Mouse (Mus musculus): Measurements from ENCODE around the gene Slc25a4. TPM values are rescaled to one million over a fixed set of nuclear protein-coding genes. Genes with fewer than 3 reads are reported as not detected.
A peak's percentile ranks its signal among the peaks of the same experiment; 100 is the strongest.

Slc25a4 gene
- polyA plus RNA-seq, 1 experiment from 2014 or later = 486 TPM

DNA sequence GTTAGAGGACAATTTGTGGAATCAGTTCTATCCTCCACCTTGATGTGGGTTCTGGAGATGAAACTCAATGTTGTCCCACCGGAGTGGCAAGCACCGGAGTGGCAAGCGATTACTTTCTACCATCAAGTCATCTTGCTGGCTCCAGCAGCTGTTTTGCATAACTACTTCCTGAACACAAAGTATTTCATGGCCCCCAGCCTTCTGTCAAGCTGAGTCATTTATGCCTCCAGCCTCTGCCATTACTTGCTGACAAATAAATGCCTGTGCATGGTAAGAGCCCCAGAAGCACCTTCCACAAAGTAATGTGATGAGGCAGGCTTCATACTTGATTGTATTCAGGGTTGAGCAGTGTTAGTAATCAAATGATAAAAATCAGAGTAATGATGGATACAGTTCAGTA, 14.2 kb downstream of the Slc25a4 start:
- ATAC-seq (ENCODE audit: low FRiP score) = no peak
- no peaks in the 10 kb centered on the region for H3K4me1 ChIP-seq (replicated peaks; ENCODE audit: control insufficient read depth, insufficient read depth, low read length)
- WGBS = 96% methylated on average over 3 of the region's 3 CpGs

DNA sequence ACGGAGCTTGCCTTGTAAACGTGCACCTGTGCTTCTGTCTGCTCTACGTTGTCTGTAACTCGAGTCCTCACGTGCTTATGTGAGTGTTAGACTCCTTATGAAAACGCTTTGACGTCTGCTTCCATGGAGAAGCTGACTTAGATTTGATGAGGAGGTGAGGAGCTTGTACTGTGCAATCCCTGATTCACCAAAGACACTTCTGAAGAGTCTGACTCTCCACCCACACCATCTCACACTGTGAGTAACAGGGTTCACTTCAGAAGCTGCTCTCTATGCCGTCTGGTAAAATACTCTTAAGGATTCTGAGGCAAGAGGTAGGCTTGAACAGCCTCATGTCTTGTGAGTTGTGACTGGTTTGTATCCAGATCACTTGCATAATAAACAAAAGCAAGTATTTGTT, 18.0 kb downstream of the Slc25a4 start:
- Histone ChIP-seq H3K4me2 (replicated peaks; ENCODE audit: low read depth, low read length) (no peak overlapping the region), H3K4me3 (ENCODE audit: low read depth, low read length) (no peak overlapping the region), H3K9me3 (ENCODE audit: control insufficient read depth, low read length) (no peaks in the 10 kb centered on the region), H3K27ac (ENCODE audit: low read depth, low read length) (no peak overlapping the region), H3K9ac (ENCODE audit: low read depth, low read length) (no peak overlapping the region), H3K27me3 (ENCODE audit: control insufficient read depth, insufficient read depth, low read length) (no peaks in the 10 kb centered on the region), H3K36me3 (ENCODE audit: control insufficient read depth, insufficient read depth, low read length) (no peaks in the 10 kb centered on the region), H3K4me1 (replicated peaks; ENCODE audit: control insufficient read depth, insufficient read depth, low read length) (no peaks in the 10 kb centered on the region)
- WGBS = 89% methylated on average over 8 of the region's 8 CpGs
- ATAC-seq (ENCODE audit: low FRiP score) (no peak), DNase-seq (ENCODE audit: low spot score) (no peak)

More for the DNA sequence above, 14.2 kb downstream of the Slc25a4 start:
- H3K36me3 ChIP-seq (ENCODE audit: control insufficient read depth, insufficient read depth, low read length) = no peaks in the 10 kb centered on the region
- H3K4me3 ChIP-seq (ENCODE audit: low read depth, low read length) = no peak overlapping the region
- no peak overlapping the region for H3K9ac ChIP-seq (ENCODE audit: low read depth, low read length)
- H3K27me3 ChIP-seq (ENCODE audit: control insufficient read depth, insufficient read depth, low read length) = no peaks in the 10 kb centered on the region
- no peak overlapping the region for H3K4me2 ChIP-seq (replicated peaks; ENCODE audit: low read depth, low read length)
- H3K27ac ChIP-seq (ENCODE audit: low read depth, low read length) = no peak overlapping the region
- no peaks in the 10 kb centered on the region for H3K9me3 ChIP-seq (ENCODE audit: control insufficient read depth, low read length)
- no peak for DNase-seq (ENCODE audit: low spot score)

DNA sequence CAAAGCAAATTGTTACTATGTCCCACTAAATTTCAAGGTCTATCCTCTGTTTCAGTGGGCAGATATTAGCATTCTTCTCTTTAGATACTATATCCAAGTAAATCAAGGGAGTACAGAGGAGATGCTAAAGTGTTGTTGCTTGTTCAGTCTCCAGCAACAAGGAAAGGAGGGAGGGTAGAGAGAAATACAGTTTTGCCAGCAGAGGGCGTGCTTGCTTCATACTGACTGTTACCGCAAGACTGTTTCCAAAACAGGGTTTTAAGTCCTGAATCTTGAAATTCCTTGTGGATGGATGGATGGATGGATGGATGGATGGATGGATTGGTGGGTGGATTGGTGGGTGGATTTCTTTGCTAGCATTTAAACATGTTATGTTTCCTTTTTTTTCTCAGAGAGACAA, 25.7 kb downstream of the Slc25a4 start:
- 9% methylated on average over 2 of the region's 2 CpGs for WGBS
- H3K4me2 ChIP-seq (replicated peaks; ENCODE audit: low read depth, low read length) = no peak overlapping the region
- H3K9me3 ChIP-seq (ENCODE audit: control insufficient read depth, low read length) = no peaks in the 10 kb centered on the region
- H3K4me1 ChIP-seq (replicated peaks; ENCODE audit: control insufficient read depth, insufficient read depth, low read length) = no peaks in the 10 kb centered on the region
- H3K36me3 ChIP-seq (ENCODE audit: control insufficient read depth, insufficient read depth, low read length) = no peaks in the 10 kb centered on the region
- H3K27ac ChIP-seq (ENCODE audit: low read depth, low read length) = no peak overlapping the region
- H3K9ac ChIP-seq (ENCODE audit: low read depth, low read length) = no peak overlapping the region
- ATAC-seq (ENCODE audit: low FRiP score) = no peak
- H3K4me3 ChIP-seq (ENCODE audit: low read depth, low read length) = no peak overlapping the region
- H3K27me3 ChIP-seq (ENCODE audit: control insufficient read depth, insufficient read depth, low read length) = no peaks in the 10 kb centered on the region
- peak; percentile 74 for DNase-seq (ENCODE audit: low spot score)

- 95% methylated on average over 7 of the region's 7 CpGs for WGBS
- ATAC-seq (ENCODE audit: low FRiP score) = no peak
These were observed 30.9 kb downstream of the Slc25a4 start for GRCm38 (mm10) chr8:46180136-46180535.

GRCm38 (mm10) chr8:46173651-46174050, 37.4 kb downstream of the Slc25a4 start:
- H3K27ac ChIP-seq (ENCODE audit: low read depth, low read length) = no peak overlapping the region
- 81% methylated on average over 2 of the region's 2 CpGs for WGBS
- no peak overlapping the region for H3K4me3 ChIP-seq (ENCODE audit: low read depth, low read length)
- ATAC-seq (ENCODE audit: low FRiP score) = no peak
- H3K4me2 ChIP-seq (replicated peaks; ENCODE audit: low read depth, low read length) = no peak overlapping the region
- no peak overlapping the region for H3K9ac ChIP-seq (ENCODE audit: low read depth, low read length)
- no peak for DNase-seq (ENCODE audit: low spot score)
- no peaks in the 10 kb centered on the region for H3K27me3 ChIP-seq (ENCODE audit: control insufficient read depth, insufficient read depth, low read length)
- no peaks in the 10 kb centered on the region for H3K4me1 ChIP-seq (replicated peaks; ENCODE audit: control insufficient read depth, insufficient read depth, low read length)
- H3K36me3 ChIP-seq (ENCODE audit: control insufficient read depth, insufficient read depth, low read length) = no peaks in the 10 kb centered on the region
- H3K9me3 ChIP-seq (ENCODE audit: control insufficient read depth, low read length) = no peaks in the 10 kb centered on the region

More at GRCm38 (mm10) chr8:46180136-46180535, 30.9 kb downstream of the Slc25a4 start:
- Histone ChIP-seq H3K27me3 (ENCODE audit: control insufficient read depth, insufficient read depth, low read length) (no peaks in the 10 kb centered on the region), H3K36me3 (ENCODE audit: control insufficient read depth, insufficient read depth, low read length) (no peaks in the 10 kb centered on the region), H3K4me3 (ENCODE audit: low read depth, low read length) (no peak overlapping the region), H3K4me2 (replicated peaks; ENCODE audit: low read depth, low read length) (no peak overlapping the region), H3K4me1 (replicated peaks; ENCODE audit: control insufficient read depth, insufficient read depth, low read length) (no peaks in the 10 kb centered on the region), H3K27ac (ENCODE audit: low read depth, low read length) (no peak overlapping the region), H3K9me3 (ENCODE audit: control insufficient read depth, low read length) (no peaks in the 10 kb centered on the region), H3K9ac (ENCODE audit: low read depth, low read length) (no peak overlapping the region)
- DNase-seq (ENCODE audit: low spot score) = no peak

GRCm38 (mm10) chr8:46163870-46164190, 47.3 kb downstream of the Slc25a4 start:
- H3K4me2 ChIP-seq (replicated peaks; ENCODE audit: low read depth, low read length) = peak overlapping the region; percentile 71
- DNase-seq (ENCODE audit: low spot score) (no peak), ATAC-seq (ENCODE audit: low FRiP score) (peak; percentile 19; the same call in 1 of the 2 replicates)
- 0% methylated on average over 24 of the region's 25 CpGs for WGBS
- H3K9me3 ChIP-seq (ENCODE audit: control insufficient read depth, low read length) = no peaks in the 10 kb centered on the region
- H3K4me3 ChIP-seq (ENCODE audit: low read depth, low read length) = peak overlapping the region; percentile 64
- H3K9ac ChIP-seq (ENCODE audit: low read depth, low read length) = peak overlapping the region; percentile 84
- H3K4me1 ChIP-seq (replicated peaks; ENCODE audit: control insufficient read depth, insufficient read depth, low read length) = no peaks in the 10 kb centered on the region; the same call in 1 of the 2 replicates
- H3K27me3 ChIP-seq (ENCODE audit: control insufficient read depth, insufficient read depth, low read length) = no peaks in the 10 kb centered on the region
- no peaks in the 10 kb centered on the region for H3K36me3 ChIP-seq (ENCODE audit: control insufficient read depth, insufficient read depth, low read length)
- peak overlapping the region; percentile 85 for H3K27ac ChIP-seq (ENCODE audit: low read depth, low read length)

- WGBS = 3% methylated on average over 66 of the region's 77 CpGs
- DNase-seq (ENCODE audit: low spot score) (peak; percentile 96), ATAC-seq (ENCODE audit: low FRiP score) (peak; percentile 99)
- Histone ChIP-seq H3K36me3 (ENCODE audit: control insufficient read depth, insufficient read depth, low read length) (no peaks in the 10 kb centered on the region), H3K27me3 (ENCODE audit: control insufficient read depth, insufficient read depth, low read length) (no peaks in the 10 kb centered on the region), H3K4me1 (replicated peaks; ENCODE audit: control insufficient read depth, insufficient read depth, low read length) (no peaks in the 10 kb centered on the region; the same call in 1 of the 2 replicates), H3K9ac (ENCODE audit: low read depth, low read length) (peak overlapping the region; percentile 84), H3K9me3 (ENCODE audit: control insufficient read depth, low read length) (no peaks in the 10 kb centered on the region), H3K4me3 (ENCODE audit: low read depth, low read length) (peak overlapping the region; percentile 64), H3K4me2 (replicated peaks; ENCODE audit: low read depth, low read length) (peak overlapping the region; percentile 71), H3K27ac (ENCODE audit: low read depth, low read length) (peak overlapping the region; percentile 85)
These were observed 47.9 kb downstream of the Slc25a4 start for GRCm38 (mm10) chr8:46162953-46163869.

All from hindbrain, embryonic 11.5 days (tissue).